Mouse (Mus musculus): ENCODE results near the gene Galt. TPM values are rescaled to one million over a fixed set of nuclear protein-coding genes. Genes with fewer than 3 reads are reported as not detected.
"Not testable (repeated sequence)": the region's sequence is repeated elsewhere in the genome, so short reads cannot be mapped to it uniquely, and the experiment has no call there.

The Galt gene
- polyA plus RNA-seq, 1 experiment from 2014 or later = 18.4 TPM

DNA sequence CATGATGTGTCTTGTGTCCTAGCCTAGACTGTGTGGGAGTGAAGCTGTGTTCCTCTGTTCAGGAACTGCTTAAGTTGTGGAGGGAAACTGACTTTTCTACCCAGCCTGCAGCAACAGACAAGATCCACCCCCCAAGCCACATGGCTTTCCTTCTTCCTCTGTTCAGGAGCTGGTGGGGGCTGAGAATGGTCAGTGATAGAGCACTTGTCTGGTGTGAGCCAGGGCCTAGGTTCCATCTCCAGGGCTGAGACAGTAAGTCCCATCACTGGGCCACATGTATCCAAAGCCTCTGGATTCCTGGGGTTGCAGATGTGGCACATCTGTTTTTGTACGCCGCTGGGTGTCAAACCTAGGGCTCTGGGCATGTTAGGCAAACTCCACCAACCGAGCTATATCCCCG, 5.9 kb downstream of the Galt start:
- ATAC-seq (replicated peaks; ENCODE audit: low FRiP score) (0 out of 2 replicates have a peak, but pooled peaks have one; percentile 37), DNase-seq (ENCODE audit: low spot score) (no peak)
- Histone ChIP-seq H3K36me3 (ENCODE audit: control insufficient read depth, insufficient read depth, low read length) (no peaks in the 10 kb centered on the region), H3K9me3 (ENCODE audit: control insufficient read depth, low read length) (no peaks in the 10 kb centered on the region), H3K27ac (ENCODE audit: low read depth, low read length) (peak overlapping the region; percentile 14; the same call in 1 of the 2 replicates), H3K4me1 (replicated peaks; ENCODE audit: control insufficient read depth, insufficient read depth, low read length) (peaks cover 11% of the 10 kb centered on the region), H3K27me3 (ENCODE audit: control insufficient read depth, insufficient read depth, low read length) (no peaks in the 10 kb centered on the region), H3K9ac (ENCODE audit: low read length) (peak overlapping the region; percentile 58), H3K4me3 (ENCODE audit: low read depth, low read length) (peak overlapping the region; percentile 32), H3K4me2 (ENCODE audit: low read depth, low read length, severe bottlenecking) (peak overlapping the region; percentile 48)
- WGBS = 88% methylated on average over 4 of the region's 4 CpGs

DNA sequence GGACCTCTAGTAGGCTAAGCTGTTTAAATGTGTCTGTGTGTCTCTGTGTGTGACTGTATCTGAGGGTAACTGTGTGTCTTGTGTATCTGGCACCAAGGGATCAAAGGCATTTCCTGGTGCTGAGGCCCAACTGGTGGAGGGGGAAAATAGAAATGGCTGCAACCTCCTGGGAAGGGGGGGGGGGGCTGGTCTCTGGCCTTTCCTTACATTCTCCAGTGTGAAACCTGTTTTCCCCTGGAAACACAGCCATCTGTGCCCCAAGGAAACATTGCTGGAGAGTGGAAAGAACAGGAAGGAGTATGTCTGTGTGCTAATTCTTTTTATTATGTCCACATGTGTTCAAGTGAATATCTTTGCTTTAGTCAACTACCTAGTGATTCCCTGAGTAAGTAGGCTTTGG, 6.7 kb downstream of the Galt start:
- Histone ChIP-seq H3K27me3 (ENCODE audit: control insufficient read depth, insufficient read depth, low read length) (no peaks in the 10 kb centered on the region), H3K27ac (ENCODE audit: low read depth, low read length) (peak overlapping the region; percentile 41; the same call in 1 of the 2 replicates), H3K4me2 (ENCODE audit: low read depth, low read length, severe bottlenecking) (peak overlapping the region; percentile 48; the same call in 1 of the 2 replicates), H3K9me3 (ENCODE audit: control insufficient read depth, low read length) (no peaks in the 10 kb centered on the region), H3K36me3 (ENCODE audit: control insufficient read depth, insufficient read depth, low read length) (no peaks in the 10 kb centered on the region), H3K4me3 (ENCODE audit: low read depth, low read length) (no peak overlapping the region), H3K4me1 (replicated peaks; ENCODE audit: control insufficient read depth, insufficient read depth, low read length) (peaks cover 11% of the 10 kb centered on the region), H3K9ac (ENCODE audit: low read length) (no peak overlapping the region; the same call in 1 of the 2 replicates)
- ATAC-seq (replicated peaks; ENCODE audit: low FRiP score) (no peak), DNase-seq (ENCODE audit: low spot score) (no peak)

DNA sequence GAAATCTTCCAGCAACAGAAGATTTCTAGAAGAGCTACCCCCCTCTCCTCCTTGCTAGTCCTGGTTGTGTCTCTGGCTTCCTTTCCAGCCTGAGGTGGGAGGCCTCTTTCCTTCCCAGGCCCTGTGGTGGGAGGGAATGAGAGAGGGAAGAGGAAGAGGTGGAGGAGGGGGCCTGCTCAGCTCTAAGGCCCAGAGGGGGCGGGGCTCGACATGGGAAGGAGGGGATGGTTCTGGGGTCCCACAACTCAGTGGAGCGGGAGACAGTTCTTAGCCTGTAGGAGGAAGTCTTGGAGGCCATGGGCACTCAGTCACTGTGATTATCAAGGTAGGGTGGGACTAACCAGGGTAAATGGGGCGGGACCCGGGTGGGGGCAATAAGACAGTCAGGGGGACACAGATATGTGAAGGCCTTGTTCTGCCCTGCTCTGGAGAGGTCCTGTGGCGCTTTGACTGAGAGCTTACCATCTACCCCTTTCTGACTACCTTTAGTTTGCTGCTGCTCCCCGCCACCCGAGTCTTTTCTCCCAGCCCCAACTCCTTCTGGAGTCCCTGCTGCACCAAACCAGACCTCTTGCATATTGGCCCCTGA, 7.2 kb downstream of the Galt start:
- peak; percentile 66 for DNase-seq (ENCODE audit: low spot score)
- H3K4me3 ChIP-seq (ENCODE audit: low read depth, low read length) = no peak overlapping the region

DNA sequence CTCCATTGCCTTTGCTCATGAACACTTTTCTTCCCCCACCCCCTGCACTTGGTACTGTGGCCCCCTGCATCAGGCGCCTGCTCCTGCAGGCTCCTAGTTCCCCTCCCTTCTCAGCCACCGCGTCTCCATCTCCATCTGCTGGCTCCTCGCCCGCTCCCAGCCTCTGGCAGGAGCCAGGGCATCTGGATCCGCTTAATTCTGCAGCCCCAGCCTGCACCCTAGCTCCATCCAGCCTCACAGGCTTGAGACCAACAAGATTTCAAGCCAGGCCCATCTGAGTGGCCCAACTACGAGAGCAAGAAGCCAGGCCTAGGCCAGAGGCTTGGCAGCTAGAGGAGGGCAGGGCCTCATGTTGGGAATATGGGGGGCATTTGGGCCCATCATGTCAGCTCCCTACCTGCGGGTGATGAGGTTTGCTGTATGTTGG, 7.7 kb downstream of the Galt start:
- not testable (repeated sequence) for H3K36me3 ChIP-seq (ENCODE audit: control insufficient read depth, insufficient read depth, low read length); H3K9ac ChIP-seq (ENCODE audit: low read length); H3K4me3 ChIP-seq (ENCODE audit: low read depth, low read length); ATAC-seq (replicated peaks; ENCODE audit: low FRiP score); H3K27me3 ChIP-seq (ENCODE audit: control insufficient read depth, insufficient read depth, low read length); H3K9me3 ChIP-seq (ENCODE audit: control insufficient read depth, low read length)
- peak overlapping the region; percentile 29; the same call in 1 of the 2 replicates for H3K4me2 ChIP-seq (ENCODE audit: low read depth, low read length, severe bottlenecking)
- WGBS = 44% methylated on average over 8 of the region's 8 CpGs
- H3K27ac ChIP-seq (ENCODE audit: low read depth, low read length) = peak overlapping the region; percentile 41
- H3K4me1 ChIP-seq (replicated peaks; ENCODE audit: control insufficient read depth, insufficient read depth, low read length) = peaks cover 11% of the 10 kb centered on the region
- DNase-seq (ENCODE audit: low spot score) = peak; percentile 61

More for the DNA sequence above, 7.2 kb downstream of the Galt start:
- Histone ChIP-seq H3K36me3 (ENCODE audit: control insufficient read depth, insufficient read depth, low read length) (no peaks in the 10 kb centered on the region), H3K27ac (ENCODE audit: low read depth, low read length) (peak overlapping the region; percentile 41), H3K27me3 (ENCODE audit: control insufficient read depth, insufficient read depth, low read length) (no peaks in the 10 kb centered on the region), H3K9ac (ENCODE audit: low read length) (no peak overlapping the region; the same call in 1 of the 2 replicates), H3K4me2 (ENCODE audit: low read depth, low read length, severe bottlenecking) (peak overlapping the region; percentile 29; the same call in 1 of the 2 replicates), H3K4me1 (replicated peaks; ENCODE audit: control insufficient read depth, insufficient read depth, low read length) (peaks cover 11% of the 10 kb centered on the region), H3K9me3 (ENCODE audit: control insufficient read depth, low read length) (no peaks in the 10 kb centered on the region)
- ATAC-seq (replicated peaks; ENCODE audit: low FRiP score) = no peak; the same call in 1 of the 2 replicates
- 34% methylated on average over 8 of the region's 8 CpGs for WGBS

DNA sequence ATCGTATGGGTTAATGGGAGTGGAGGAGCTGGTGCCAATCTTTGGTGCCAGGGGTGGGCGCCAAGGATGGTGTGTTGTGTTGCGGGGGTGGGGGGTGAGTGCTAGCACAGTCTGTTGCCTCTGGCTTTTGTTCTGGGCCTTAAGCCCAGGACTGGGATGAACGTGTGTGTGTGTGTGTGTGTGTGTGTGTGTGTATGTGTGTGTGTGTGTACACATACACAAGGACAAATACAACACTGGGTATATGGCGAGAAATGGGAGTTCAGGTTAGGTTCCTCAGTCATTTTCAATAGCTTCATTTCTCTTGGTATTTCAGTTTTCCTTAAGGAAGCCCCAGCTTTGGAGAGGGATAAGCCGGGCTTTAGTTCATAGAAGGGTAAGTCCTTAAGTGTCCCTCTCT, 8.1 kb downstream of the Galt start:
- H3K4me3 ChIP-seq (ENCODE audit: low read depth, low read length); DNase-seq (ENCODE audit: low spot score); H3K27ac ChIP-seq (ENCODE audit: low read depth, low read length); H3K9ac ChIP-seq (ENCODE audit: low read length); H3K4me2 ChIP-seq (ENCODE audit: low read depth, low read length, severe bottlenecking); H3K36me3 ChIP-seq (ENCODE audit: control insufficient read depth, insufficient read depth, low read length); H3K9me3 ChIP-seq (ENCODE audit: control insufficient read depth, low read length); ATAC-seq (replicated peaks; ENCODE audit: low FRiP score); H3K27me3 ChIP-seq (ENCODE audit: control insufficient read depth, insufficient read depth, low read length): not testable (repeated sequence)
- WGBS = 79% methylated on average over 3 of the region's 6 CpGs
- peaks cover 11% of the 10 kb centered on the region for H3K4me1 ChIP-seq (replicated peaks; ENCODE audit: control insufficient read depth, insufficient read depth, low read length)

DNA sequence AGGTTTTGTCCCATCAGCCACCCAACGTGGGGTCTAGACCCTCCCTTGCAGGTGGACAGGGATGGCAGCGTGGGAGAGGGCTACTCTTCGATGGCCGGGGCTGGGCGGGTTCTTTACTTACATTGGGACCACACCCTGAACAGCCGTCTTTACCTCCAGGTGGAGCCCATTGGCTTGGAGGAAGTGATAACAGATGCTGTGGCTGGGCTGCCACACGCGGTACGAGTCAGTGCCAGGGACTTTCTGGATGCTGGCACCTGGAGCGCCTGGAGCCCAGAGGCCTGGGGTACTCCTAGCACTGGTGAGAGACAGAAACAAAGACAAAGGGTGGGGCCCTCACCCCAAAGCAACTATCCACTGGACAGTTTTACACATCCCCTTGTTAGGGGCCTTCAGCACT, 12.3 kb downstream of the Galt start:
- H3K4me3 ChIP-seq (ENCODE audit: low read depth, low read length); DNase-seq (ENCODE audit: low spot score); ATAC-seq (replicated peaks; ENCODE audit: low FRiP score); H3K36me3 ChIP-seq (ENCODE audit: control insufficient read depth, insufficient read depth, low read length); H3K27me3 ChIP-seq (ENCODE audit: control insufficient read depth, insufficient read depth, low read length); H3K27ac ChIP-seq (ENCODE audit: low read depth, low read length); H3K4me2 ChIP-seq (ENCODE audit: low read depth, low read length, severe bottlenecking); H3K9ac ChIP-seq (ENCODE audit: low read length); H3K4me1 ChIP-seq (replicated peaks; ENCODE audit: control insufficient read depth, insufficient read depth, low read length); H3K9me3 ChIP-seq (ENCODE audit: control insufficient read depth, low read length): not testable (repeated sequence)
- WGBS = 84% methylated on average over 10 of the region's 10 CpGs

DNA sequence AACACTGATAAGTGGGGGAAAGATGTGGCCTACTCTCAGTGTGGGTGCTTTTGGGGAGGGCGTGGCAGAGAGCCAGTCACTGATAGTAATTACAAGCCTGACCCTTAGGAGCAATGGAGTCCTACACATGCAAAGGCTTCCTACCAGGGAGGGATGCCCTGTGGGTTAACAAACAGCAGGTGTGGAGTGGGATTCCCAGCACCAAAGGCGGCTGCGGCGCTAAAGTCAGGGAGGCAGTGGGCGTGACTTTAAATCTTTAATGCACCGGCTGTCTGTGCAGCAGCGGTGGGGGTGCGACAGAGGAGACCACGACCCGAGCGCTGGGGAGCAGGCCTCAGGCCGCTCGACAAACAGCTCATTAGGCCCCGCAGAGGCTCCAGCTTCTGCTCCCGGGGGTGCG, 17.9 kb downstream of the Galt start:
- 6% methylated on average over 8 of the region's 16 CpGs for WGBS
- H3K36me3 ChIP-seq (ENCODE audit: control insufficient read depth, insufficient read depth, low read length); H3K4me1 ChIP-seq (replicated peaks; ENCODE audit: control insufficient read depth, insufficient read depth, low read length); H3K27ac ChIP-seq (ENCODE audit: low read depth, low read length); DNase-seq (ENCODE audit: low spot score); ATAC-seq (replicated peaks; ENCODE audit: low FRiP score); H3K9ac ChIP-seq (ENCODE audit: low read length); H3K9me3 ChIP-seq (ENCODE audit: control insufficient read depth, low read length); H3K27me3 ChIP-seq (ENCODE audit: control insufficient read depth, insufficient read depth, low read length): not testable (repeated sequence)
- Histone ChIP-seq H3K4me2 (ENCODE audit: low read depth, low read length, severe bottlenecking) (peak overlapping the region; percentile 36), H3K4me3 (ENCODE audit: low read depth, low read length) (peak overlapping the region; percentile 14; the same call in 1 of the 2 replicates)

DNA sequence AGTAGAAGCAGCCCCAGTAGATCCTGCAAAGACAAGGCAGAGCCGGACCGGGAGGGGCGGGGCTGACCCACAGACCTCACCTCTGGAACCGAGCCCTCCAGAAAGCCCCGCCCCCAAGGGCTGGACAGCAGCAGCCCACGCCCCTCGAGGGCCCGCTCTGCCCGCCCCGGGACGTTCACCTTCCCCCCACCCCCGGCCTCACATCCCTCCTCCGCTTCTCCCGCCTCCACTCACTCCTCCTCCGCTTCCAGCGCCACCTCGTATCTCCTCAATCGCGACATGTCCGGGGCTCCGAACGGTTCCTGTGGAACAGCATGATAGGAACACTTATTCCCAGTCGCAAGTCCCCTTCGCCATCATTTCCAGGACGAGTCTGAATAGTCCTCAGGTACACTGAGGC, 18.5 kb downstream of the Galt start:
- not testable (repeated sequence) for H3K27me3 ChIP-seq (ENCODE audit: control insufficient read depth, insufficient read depth, low read length); H3K9me3 ChIP-seq (ENCODE audit: control insufficient read depth, low read length); ATAC-seq (replicated peaks; ENCODE audit: low FRiP score); H3K9ac ChIP-seq (ENCODE audit: low read length); H3K4me1 ChIP-seq (replicated peaks; ENCODE audit: control insufficient read depth, insufficient read depth, low read length); H3K27ac ChIP-seq (ENCODE audit: low read depth, low read length); H3K36me3 ChIP-seq (ENCODE audit: control insufficient read depth, insufficient read depth, low read length)
- WGBS = 1% methylated on average over 14 of the region's 25 CpGs
- peak overlapping the region; percentile 46 for H3K4me2 ChIP-seq (ENCODE audit: low read depth, low read length, severe bottlenecking)
- peak overlapping the region; percentile 39 for H3K4me3 ChIP-seq (ENCODE audit: low read depth, low read length)
- DNase-seq (ENCODE audit: low spot score) = peak; percentile 79

DNA sequence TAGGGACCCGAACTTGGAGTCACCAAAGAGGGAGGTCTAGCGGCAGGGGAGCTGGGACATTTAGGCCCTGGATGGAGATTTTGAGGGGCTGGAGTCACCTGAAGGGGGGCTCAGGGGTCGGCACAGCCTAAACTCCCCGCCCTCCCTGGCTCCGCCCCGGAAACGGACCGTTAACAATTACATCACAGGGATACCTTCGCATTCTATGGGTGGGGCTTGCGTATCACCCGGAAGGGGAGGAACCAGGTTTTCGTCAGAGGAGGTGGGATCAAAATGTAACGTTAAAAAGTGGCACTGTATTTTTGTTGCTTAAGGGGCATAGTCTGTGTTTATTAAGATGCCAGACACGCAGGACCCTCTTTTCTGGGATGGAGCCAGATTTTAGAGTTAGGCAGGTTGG, 19.0 kb downstream of the Galt start, which contains the start of gene Ccl27a:
Ccl27a (minus strand) TSS at position 246 of the 400 bp plus-strand sequence.
- not testable (repeated sequence) for H3K36me3 ChIP-seq (ENCODE audit: control insufficient read depth, insufficient read depth, low read length); ATAC-seq (replicated peaks; ENCODE audit: low FRiP score); H3K9me3 ChIP-seq (ENCODE audit: control insufficient read depth, low read length); H3K9ac ChIP-seq (ENCODE audit: low read length); H3K4me1 ChIP-seq (replicated peaks; ENCODE audit: control insufficient read depth, insufficient read depth, low read length); H3K27ac ChIP-seq (ENCODE audit: low read depth, low read length); H3K27me3 ChIP-seq (ENCODE audit: control insufficient read depth, insufficient read depth, low read length)
- peak; percentile 88 for DNase-seq (ENCODE audit: low spot score)
- WGBS = 0% methylated on average over 12 of the region's 14 CpGs
- peak within 1 kb of the TSS; percentile 39 for H3K4me3 ChIP-seq (ENCODE audit: low read depth, low read length)
- peak within 1 kb of the TSS; percentile 46 for H3K4me2 ChIP-seq (ENCODE audit: low read depth, low read length, severe bottlenecking)
